Mouse (Mus musculus): Measurements from ENCODE around the gene Inpp5b.
"Not testable (repeated sequence)": the region's sequence is repeated elsewhere in the genome, so short reads cannot be mapped to it uniquely, and the experiment has no call there.

The Inpp5b gene

GRCm38 (mm10) chr4:124705661-124706269, 35.9 kb upstream of the Inpp5b start:
- no peak for DNase-seq (ENCODE audit: low read depth, low spot score)
- no peaks in the 10 kb centered on the region for H3K27me3 ChIP-seq (ENCODE audit: control insufficient read depth, insufficient read depth, low read length, poor library complexity, severe bottlenecking)
- H3K36me3 ChIP-seq (ENCODE audit: control insufficient read depth, insufficient read depth, low read length, poor library complexity, severe bottlenecking) = no peaks in the 10 kb centered on the region

- DNase-seq (ENCODE audit: low read depth, low spot score); H3K36me3 ChIP-seq (ENCODE audit: control insufficient read depth, insufficient read depth, low read length, poor library complexity, severe bottlenecking); H3K27me3 ChIP-seq (ENCODE audit: control insufficient read depth, insufficient read depth, low read length, poor library complexity, severe bottlenecking): not testable (repeated sequence)
Measured at GRCm38 (mm10) chr4:124707381-124708199, 34.1 kb upstream of the Inpp5b start.

DNA sequence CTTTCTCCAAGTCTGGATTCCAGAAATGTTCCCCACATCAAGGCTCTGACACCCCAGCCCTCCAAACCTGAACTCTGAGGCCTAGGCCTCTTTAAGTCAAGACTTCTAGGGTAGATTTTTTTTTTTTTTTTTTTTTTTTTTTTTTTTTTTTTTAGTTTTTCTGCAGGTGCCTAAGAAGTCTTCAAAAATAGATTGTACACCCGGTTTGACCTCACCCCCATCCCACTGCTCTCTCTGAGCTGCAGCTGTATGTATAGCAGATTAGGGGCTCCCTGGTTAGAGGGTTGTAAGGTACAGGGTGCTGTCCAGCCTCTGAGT, 33.5 kb upstream of the Inpp5b start:
- DNase-seq (ENCODE audit: low read depth, low spot score); H3K36me3 ChIP-seq (ENCODE audit: control insufficient read depth, insufficient read depth, low read length, poor library complexity, severe bottlenecking); H3K27me3 ChIP-seq (ENCODE audit: control insufficient read depth, insufficient read depth, low read length, poor library complexity, severe bottlenecking): not testable (repeated sequence)

- peak; percentile 83 for DNase-seq (ENCODE audit: low read depth, low spot score)
- Histone ChIP-seq H3K36me3 (ENCODE audit: control insufficient read depth, insufficient read depth, low read length, poor library complexity, severe bottlenecking) (no peaks in the 10 kb centered on the region), H3K27me3 (ENCODE audit: control insufficient read depth, insufficient read depth, low read length, poor library complexity, severe bottlenecking) (no peaks in the 10 kb centered on the region)
Measured at GRCm38 (mm10) chr4:124708518-124709477, 32.9 kb upstream of the Inpp5b start.

DNA sequence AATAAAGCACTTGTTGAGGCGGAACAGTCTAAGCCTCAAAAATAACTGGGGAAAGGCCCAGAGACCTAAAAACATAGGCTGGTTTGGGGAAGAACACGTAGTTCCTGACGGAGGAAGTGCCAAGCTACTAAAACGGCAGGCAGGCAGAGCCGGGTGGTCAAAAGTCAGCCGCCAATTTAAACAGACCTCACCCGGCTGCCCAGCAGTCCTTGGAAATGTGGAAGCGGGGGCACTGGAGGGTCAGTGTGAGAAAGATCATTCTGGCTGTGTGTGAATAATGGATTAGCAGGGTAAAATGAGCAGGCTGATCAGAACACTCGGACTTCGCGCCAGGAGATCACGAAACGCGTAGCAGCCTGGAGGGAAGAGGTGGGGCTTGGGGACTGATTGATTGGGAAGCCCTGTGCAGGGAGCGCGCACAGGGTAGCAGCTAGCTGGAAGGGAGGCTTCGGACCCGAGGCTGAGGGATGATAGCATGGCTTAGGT, 31.6 kb upstream of the Inpp5b start:
- no peaks in the 10 kb centered on the region for H3K36me3 ChIP-seq (ENCODE audit: control insufficient read depth, insufficient read depth, low read length, poor library complexity, severe bottlenecking)
- H3K27me3 ChIP-seq (ENCODE audit: control insufficient read depth, insufficient read depth, low read length, poor library complexity, severe bottlenecking) = no peaks in the 10 kb centered on the region
- no peak for DNase-seq (ENCODE audit: low read depth, low spot score)

GRCm38 (mm10) chr4:124710776-124711291, 30.8 kb upstream of the Inpp5b start:
- Histone ChIP-seq H3K27me3 (ENCODE audit: control insufficient read depth, insufficient read depth, low read length, poor library complexity, severe bottlenecking) (no peaks in the 10 kb centered on the region), H3K36me3 (ENCODE audit: control insufficient read depth, insufficient read depth, low read length, poor library complexity, severe bottlenecking) (no peaks in the 10 kb centered on the region)
- peak; percentile 78 for DNase-seq (ENCODE audit: low read depth, low spot score)

DNA sequence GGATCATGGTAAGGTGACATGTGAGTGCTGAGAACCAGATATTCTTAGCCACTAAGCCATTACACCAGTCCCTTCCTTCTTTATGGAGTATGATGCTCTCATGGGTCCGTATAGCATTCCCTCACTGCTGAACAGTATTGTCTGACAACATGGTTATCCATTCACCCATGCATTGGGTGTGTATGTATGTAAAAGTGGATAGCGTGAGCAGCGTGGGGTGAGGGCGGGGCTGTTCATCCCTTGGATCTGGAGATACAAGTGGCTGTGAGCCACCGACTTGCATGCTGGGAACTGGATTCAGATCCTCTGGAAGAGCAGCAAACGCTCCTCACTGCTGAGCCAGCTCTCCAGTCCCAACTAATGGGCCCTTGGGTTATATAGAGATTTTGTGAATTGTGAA, 29.0 kb upstream of the Inpp5b start:
- no peaks in the 10 kb centered on the region; the same call in 1 of the 2 replicates for H3K36me3 ChIP-seq (ENCODE audit: control insufficient read depth, insufficient read depth, low read length, poor library complexity, severe bottlenecking)
- DNase-seq (ENCODE audit: low read depth, low spot score) = no peak

DNA sequence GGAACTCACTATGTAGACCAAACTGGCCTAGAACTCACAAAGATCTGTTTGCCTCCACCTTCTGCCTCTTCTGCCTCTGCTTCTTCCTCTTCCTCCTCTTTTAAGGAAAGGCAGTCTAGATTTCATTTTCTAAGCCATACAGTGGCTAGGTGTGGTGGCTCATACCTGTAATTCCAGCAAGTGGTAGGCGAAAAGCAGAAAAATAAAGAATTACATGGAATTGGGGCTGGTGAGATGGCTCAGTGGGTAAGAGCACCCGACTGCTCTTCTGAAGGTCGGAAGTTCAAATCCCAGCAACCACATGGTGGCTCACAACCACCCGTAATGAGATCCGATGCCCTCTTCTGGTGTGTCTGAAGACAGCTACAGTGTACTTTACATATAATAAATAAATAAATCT, 27.8 kb upstream of the Inpp5b start:
- not testable (repeated sequence) for DNase-seq (ENCODE audit: low read depth, low spot score); H3K27me3 ChIP-seq (ENCODE audit: control insufficient read depth, insufficient read depth, low read length, poor library complexity, severe bottlenecking); H3K36me3 ChIP-seq (ENCODE audit: control insufficient read depth, insufficient read depth, low read length, poor library complexity, severe bottlenecking)

More for the DNA sequence above, 29.0 kb upstream of the Inpp5b start:
- H3K27me3 ChIP-seq (ENCODE audit: control insufficient read depth, insufficient read depth, low read length, poor library complexity, severe bottlenecking) = no peaks in the 10 kb centered on the region

GRCm38 (mm10) chr4:124714545-124715481, 26.8 kb upstream of the Inpp5b start, which contains the start of gene Sf3a3:
Gene Sf3a3 (plus strand): TSS chr4:124714776.
- peak; percentile 98 for DNase-seq (ENCODE audit: low read depth, low spot score)
- Histone ChIP-seq H3K36me3 (ENCODE audit: control insufficient read depth, insufficient read depth, low read length, poor library complexity, severe bottlenecking) (peaks cover 4% of the 10 kb centered on the region), H3K27me3 (ENCODE audit: control insufficient read depth, insufficient read depth, low read length, poor library complexity, severe bottlenecking) (no peaks in the 10 kb centered on the region)

DNA sequence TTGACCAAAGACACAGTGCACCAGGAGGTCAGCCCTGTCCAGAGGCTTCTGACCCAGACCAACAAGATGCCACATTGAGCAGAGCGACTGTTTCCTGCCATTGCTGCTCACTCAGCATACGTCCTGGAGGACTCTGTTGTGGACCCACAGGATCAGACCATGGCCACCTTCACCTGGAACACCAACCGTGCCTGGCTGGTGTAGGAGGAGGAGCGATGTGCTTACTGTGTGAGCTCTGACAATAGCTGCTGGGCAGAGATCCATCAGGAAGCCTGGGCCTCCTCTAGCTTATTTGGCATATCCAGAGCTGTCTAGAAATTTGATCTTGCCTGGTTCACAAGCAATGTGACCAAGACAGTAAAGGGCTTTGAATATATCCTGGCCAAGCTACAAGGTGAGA, 22.5 kb upstream of the Inpp5b start:
- peaks cover 12% of the 10 kb centered on the region for H3K36me3 ChIP-seq (ENCODE audit: control insufficient read depth, insufficient read depth, low read length, poor library complexity, severe bottlenecking)
- no peak for DNase-seq (ENCODE audit: low read depth, low spot score)
- no peaks in the 10 kb centered on the region for H3K27me3 ChIP-seq (ENCODE audit: control insufficient read depth, insufficient read depth, low read length, poor library complexity, severe bottlenecking)

DNA sequence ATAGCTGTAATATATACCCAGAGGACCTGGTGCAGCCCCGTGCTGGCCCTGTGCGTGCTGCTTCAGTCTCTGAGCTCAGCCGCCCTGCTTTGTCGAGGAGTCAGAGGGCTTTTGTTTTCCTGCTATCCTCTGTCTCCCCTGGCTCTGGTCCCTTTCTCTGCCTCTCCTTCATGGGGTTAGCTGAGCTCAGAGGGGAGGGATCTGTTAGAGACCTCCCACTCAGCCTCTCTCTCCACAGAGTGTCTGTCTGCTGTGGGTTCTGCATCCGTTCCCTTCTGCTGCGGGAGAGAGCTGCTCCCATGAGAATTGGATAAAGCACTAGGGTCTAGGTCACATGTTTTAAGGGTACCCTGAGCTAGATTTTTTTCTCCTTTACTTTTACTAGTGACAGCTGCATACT, 15.5 kb upstream of the Inpp5b start:
- H3K36me3 ChIP-seq (ENCODE audit: control insufficient read depth, insufficient read depth, low read length, poor library complexity, severe bottlenecking) = peaks cover 32% of the 10 kb centered on the region

GRCm38 (mm10) chr4:124736952-124737351, 4.7 kb upstream of the Inpp5b start:
- DNase-seq (ENCODE audit: low read depth, low spot score) = no peak
- Histone ChIP-seq H3K27me3 (ENCODE audit: control insufficient read depth, insufficient read depth, low read length, poor library complexity, severe bottlenecking) (no peaks in the 10 kb centered on the region), H3K36me3 (ENCODE audit: control insufficient read depth, insufficient read depth, low read length, poor library complexity, severe bottlenecking) (no peaks in the 10 kb centered on the region)

More for the DNA sequence above, 15.5 kb upstream of the Inpp5b start:
- H3K27me3 ChIP-seq (ENCODE audit: control insufficient read depth, insufficient read depth, low read length, poor library complexity, severe bottlenecking) = no peaks in the 10 kb centered on the region
- no peak for DNase-seq (ENCODE audit: low read depth, low spot score)

- Histone ChIP-seq H3K27me3 (ENCODE audit: control insufficient read depth, insufficient read depth, low read length, poor library complexity, severe bottlenecking) (no peaks in the 10 kb centered on the region), H3K36me3 (ENCODE audit: control insufficient read depth, insufficient read depth, low read length, poor library complexity, severe bottlenecking) (no peaks in the 10 kb centered on the region)
- no peak for DNase-seq (ENCODE audit: low read depth, low spot score)
Measured at GRCm38 (mm10) chr4:124737486-124737885, 4.2 kb upstream of the Inpp5b start.

- H3K27me3 ChIP-seq (ENCODE audit: control insufficient read depth, insufficient read depth, low read length, poor library complexity, severe bottlenecking) = no peaks in the 10 kb centered on the region
- no peaks in the 10 kb centered on the region for H3K36me3 ChIP-seq (ENCODE audit: control insufficient read depth, insufficient read depth, low read length, poor library complexity, severe bottlenecking)
- DNase-seq (ENCODE audit: low read depth, low spot score) = no peak
Measured at GRCm38 (mm10) chr4:124738013-124738412, 3.6 kb upstream of the Inpp5b start.
